Mouse (Mus musculus) retina, adult 2 months (tissue): Measurements from ENCODE around the gene Ces1c.

Experiments used
- DNase-seq: peaks from one replicate; pipeline ENCODE4 v3.0.0-alpha.2; 2012; ENCODE audit warnings: low read depth, low spot score

Gene Ces1c

GRCm38 (mm10) chr8:93131233-93131980, at the start of gene Ces1c:
Gene Ces1c (minus strand): TSS chr8:93131283.
- DNase-seq, result no peak

GRCm38 (mm10) chr8:93180581-93181129, 49.6 kb upstream of the Ces1c start:
- DNase-seq, result no peak

- DNase-seq, result no peak
Observed at GRCm38 (mm10) chr8:93176593-93176992, 45.5 kb upstream of the Ces1c start.

- DNase-seq, result no peak
Observed at GRCm38 (mm10) chr8:93174554-93174953, 43.5 kb upstream of the Ces1c start.

- no peak for DNase-seq
Observed at GRCm38 (mm10) chr8:93171846-93172590, 40.9 kb upstream of the Ces1c start.

- DNase-seq, result no peak
Observed at GRCm38 (mm10) chr8:93163363-93163762, 32.3 kb upstream of the Ces1c start.

GRCm38 (mm10) chr8:93151401-93151800, 20.3 kb upstream of the Ces1c start:
- no peak for DNase-seq

GRCm38 (mm10) chr8:93147331-93147730, 16.2 kb upstream of the Ces1c start:
- DNase-seq, result no peak

- no peak for DNase-seq
Observed at GRCm38 (mm10) chr8:93140696-93141095, 9.6 kb upstream of the Ces1c start.

- DNase-seq, result no peak
Observed at GRCm38 (mm10) chr8:93132196-93132595, 1.1 kb upstream of the Ces1c start.

GRCm38 (mm10) chr8:93126476-93126875, 4.6 kb downstream of the Ces1c start:
- DNase-seq, result no peak

- no peak for DNase-seq
Observed at GRCm38 (mm10) chr8:93122005-93122404, 9.1 kb downstream of the Ces1c start.

GRCm38 (mm10) chr8:93095376-93095775, 35.7 kb downstream of the Ces1c start:
- peak; percentile 13 for DNase-seq

GRCm38 (mm10) chr8:93091324-93091723, 39.8 kb downstream of the Ces1c start:
- DNase-seq, result no peak

- no peak for DNase-seq
Observed at GRCm38 (mm10) chr8:93088686-93089122, 42.4 kb downstream of the Ces1c start.

GRCm38 (mm10) chr8:93088193-93088592, 42.9 kb downstream of the Ces1c start:
- DNase-seq, result no peak

- no peak for DNase-seq
Observed at GRCm38 (mm10) chr8:93079887-93080286, 51.2 kb downstream of the Ces1c start, which contains the start of gene Ces1b. Gene Ces1b (minus strand): TSS chr8:93080017.

- DNase-seq, result no peak
Observed at GRCm38 (mm10) chr8:93075251-93075650, 55.8 kb downstream of the Ces1c start.

- no peak for DNase-seq
Observed at GRCm38 (mm10) chr8:93063416-93064117, 67.5 kb downstream of the Ces1c start.

GRCm38 (mm10) chr8:93059185-93059584, 71.9 kb downstream of the Ces1c start:
- peak; percentile 41 for DNase-seq

- no peak for DNase-seq
Observed at GRCm38 (mm10) chr8:93055238-93055637, 75.8 kb downstream of the Ces1c start.
